Mouse (Mus musculus): ENCODE measurements at regions not wholly inside any gene's neighbourhood (a gene's known extent, or its start where the extent isn't known, plus 50 kb on each side); places are given as distances from the start of the nearest gene placed in this dataset.

DNA sequence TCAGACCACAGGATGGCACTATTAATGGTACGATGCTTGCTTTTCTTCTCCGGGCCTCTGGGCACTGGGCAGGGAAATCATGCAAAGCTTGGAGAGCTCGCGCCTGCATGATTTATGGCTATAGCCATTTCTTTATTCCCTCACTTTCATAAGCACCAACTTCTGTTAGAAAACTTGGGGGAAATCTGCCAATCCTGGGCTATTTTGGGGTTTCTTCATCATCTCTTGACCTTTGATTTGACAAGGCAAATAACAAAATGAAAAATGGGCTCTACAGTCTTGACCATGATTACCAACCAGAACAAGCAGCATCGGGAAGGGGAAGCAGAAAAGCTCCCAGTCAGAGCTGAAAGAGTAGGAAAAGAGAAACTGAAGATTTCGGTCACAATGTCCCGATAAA, 57.1 kb upstream of the Fbxl4 start:
- DNase-seq, result no peak

DNA sequence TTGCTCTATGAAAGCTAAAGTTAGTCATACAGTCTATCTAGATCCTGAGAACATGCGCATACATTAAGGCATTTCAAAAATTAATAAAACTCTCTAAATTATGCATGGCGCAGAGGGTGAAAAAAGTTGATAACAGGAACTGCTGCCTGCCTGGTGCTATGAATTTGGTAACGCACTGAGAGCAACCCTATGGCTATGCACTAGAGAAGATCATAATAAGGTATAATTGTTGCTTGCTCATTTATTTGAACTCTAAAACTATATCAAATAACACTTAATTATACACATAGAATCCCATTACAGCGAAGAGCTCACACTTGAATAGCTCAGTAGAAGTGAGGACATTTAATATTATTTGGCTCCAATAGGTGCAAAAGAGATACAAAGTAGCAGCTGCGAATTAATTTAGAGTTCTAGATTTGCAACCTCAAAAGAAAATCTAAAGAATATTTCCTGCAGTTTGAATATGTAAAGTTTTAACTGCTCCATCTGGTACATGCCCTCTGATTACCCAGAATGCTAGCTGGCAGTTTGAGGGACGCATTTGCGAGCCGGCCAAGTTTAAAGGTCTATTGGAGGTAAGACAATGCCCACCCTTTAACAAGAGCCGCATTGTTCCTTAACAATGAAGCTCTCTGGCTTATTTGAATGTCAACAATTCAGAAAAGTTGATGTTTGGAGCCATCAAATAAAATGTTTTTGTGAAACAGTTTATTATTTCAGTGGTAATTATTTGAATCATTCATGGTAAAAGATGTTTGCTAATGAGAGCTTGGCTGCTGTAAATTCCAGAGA, 56.0 kb upstream of the Fbxl4 start:
- no peak for DNase-seq

DNA sequence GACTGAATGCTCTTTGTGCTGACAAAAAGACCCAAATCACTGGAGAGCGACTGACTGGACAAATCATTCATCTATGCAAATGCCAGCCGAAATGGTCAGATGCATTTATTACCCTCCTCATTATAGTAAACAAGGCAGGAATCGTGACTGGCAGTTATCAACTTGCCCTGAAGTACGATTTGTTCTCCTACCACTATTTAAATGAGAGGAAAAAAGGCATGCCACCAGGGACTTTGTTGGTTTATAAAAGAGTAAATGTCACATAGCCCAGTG, 55.5 kb upstream of the Fbxl4 start:
- DNase-seq, result no peak

DNA sequence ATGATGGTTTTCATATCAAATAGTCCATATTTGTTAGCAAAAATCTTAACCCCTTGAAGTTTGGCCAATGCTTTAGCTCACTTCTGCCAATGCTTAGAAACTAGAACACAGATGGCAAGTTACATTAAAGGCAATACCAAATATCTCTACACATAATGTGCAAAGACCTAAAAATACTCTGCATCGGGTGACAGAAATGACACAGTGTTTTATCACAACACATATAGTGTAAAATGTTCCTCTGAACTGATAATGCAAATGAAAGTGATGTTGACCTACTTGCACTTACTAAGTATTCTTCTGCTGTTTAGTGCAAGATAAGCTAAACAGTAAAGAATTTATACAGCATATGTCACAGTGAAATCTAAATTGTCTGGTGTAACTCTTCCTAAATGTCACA, 55.1 kb upstream of the Fbxl4 start:
- no peak for DNase-seq
